Mouse (Mus musculus): ENCODE results near the gene Dnaaf5. TPM values are rescaled to one million over a fixed set of nuclear protein-coding genes. Genes with fewer than 3 reads are reported as not detected.
A peak's percentile ranks its signal among the peaks of the same experiment; 100 is the strongest.

The Dnaaf5 gene
- polyA plus RNA-seq, 1 experiment = 6.7 TPM

GRCm38 (mm10) chr5:139183601-139184000 is 33.6 kb downstream of the Dnaaf5 start:
- 0 out of 2 replicates have a peak, but pooled peaks cover 4% of the 10 kb centered on the region for H3K4me1 ChIP-seq (ENCODE audit: control insufficient read depth, insufficient read depth, low read length)
- H3K4me3 ChIP-seq (ENCODE audit: insufficient read depth, low read length) = no peak overlapping the region
- TF ChIP-seq POLR2A (IDR thresholded peaks at IDR 0.05; ENCODE audit: extremely low read depth, insufficient read depth, low read length) (no peak), CTCF (IDR thresholded peaks at IDR 0.05; ENCODE audit: extremely low read depth, insufficient read depth, low read length) (no peak)
- H3K27ac ChIP-seq (ENCODE audit: insufficient read depth, low read length) = no peak overlapping the region

DNA sequence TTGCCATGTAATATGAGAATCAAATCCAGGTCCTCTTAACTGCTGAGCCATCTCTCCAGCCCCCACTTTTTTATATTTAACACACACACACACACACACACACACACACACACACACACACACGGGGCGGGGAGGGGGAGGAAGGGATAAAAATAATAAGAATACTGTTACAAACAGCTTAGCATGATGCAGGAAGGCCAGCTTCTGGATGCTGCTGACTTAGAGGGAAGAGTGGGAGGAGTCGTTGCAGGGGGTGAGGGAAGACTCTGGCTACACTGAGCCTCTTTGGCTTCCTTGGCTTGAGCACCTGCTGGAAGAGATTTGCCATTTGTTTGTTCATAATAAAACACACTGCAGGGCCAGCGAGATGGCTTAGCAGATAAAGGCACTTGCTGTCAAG is 34.9 kb downstream of the Dnaaf5 start:
- no peak overlapping the region for H3K4me3 ChIP-seq (ENCODE audit: insufficient read depth, low read length)
- 0 out of 2 replicates have a peak overlapping the region, but pooled peaks have one; percentile 12 for H3K27ac ChIP-seq (ENCODE audit: insufficient read depth, low read length)
- H3K4me1 ChIP-seq (ENCODE audit: control insufficient read depth, insufficient read depth, low read length) = 0 out of 2 replicates have a peak, but pooled peaks cover 4% of the 10 kb centered on the region
- TF ChIP-seq POLR2A (IDR thresholded peaks at IDR 0.05; ENCODE audit: extremely low read depth, insufficient read depth, low read length) (no peak), CTCF (IDR thresholded peaks at IDR 0.05; ENCODE audit: extremely low read depth, insufficient read depth, low read length) (no peak)

DNA sequence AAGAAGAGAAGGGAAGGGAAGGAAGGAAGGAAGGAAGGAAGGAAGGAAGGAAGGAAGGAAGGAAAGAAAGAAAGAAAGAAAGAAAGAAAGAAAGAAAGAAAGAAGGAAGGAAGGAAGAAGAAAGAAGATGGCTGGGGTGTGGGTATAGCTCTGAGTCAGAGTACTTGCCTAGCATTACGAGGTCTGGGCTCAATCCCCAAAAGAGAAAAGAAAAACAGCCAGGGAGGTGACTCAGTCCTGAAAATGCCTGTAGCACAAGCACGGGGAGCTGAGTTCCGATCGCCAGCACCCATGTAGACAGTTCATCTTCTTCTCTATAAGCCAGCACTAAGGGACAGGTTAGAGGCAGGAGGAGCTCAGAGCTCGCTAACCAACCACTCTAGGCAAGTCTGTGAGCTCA is 39.7 kb downstream of the Dnaaf5 start:
- Histone ChIP-seq H3K4me1 (ENCODE audit: control insufficient read depth, insufficient read depth, low read length) (peaks cover 3% of the 10 kb centered on the region), H3K4me3 (ENCODE audit: insufficient read depth, low read length) (no peak overlapping the region), H3K27ac (ENCODE audit: insufficient read depth, low read length) (no peak overlapping the region)
- no peak for TF ChIP-seq CTCF (IDR thresholded peaks at IDR 0.05; ENCODE audit: extremely low read depth, insufficient read depth, low read length)
- no peak for TF ChIP-seq POLR2A (IDR thresholded peaks at IDR 0.05; ENCODE audit: extremely low read depth, insufficient read depth, low read length)

DNA sequence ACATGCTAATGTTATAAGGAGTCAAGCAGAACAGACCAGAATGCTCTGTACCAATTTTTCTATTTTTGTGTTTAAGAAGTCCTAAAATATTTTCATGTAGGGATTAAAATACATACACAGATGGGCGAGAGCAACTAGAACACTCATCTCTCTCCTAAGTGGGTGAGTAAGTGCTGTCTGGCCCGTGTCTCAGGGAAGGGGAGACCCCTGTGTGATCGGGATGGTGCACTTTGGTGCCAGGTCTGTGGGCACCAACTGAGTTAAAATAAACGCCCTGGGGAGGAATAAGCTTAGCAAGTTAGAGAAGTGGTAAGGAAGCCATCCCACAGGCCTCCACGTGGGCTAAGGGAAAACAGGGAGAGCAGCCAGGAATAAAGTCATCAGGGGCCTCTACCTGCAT is 40.9 kb downstream of the Dnaaf5 start:
- H3K27ac ChIP-seq (ENCODE audit: insufficient read depth, low read length) = no peak overlapping the region
- H3K4me1 ChIP-seq (ENCODE audit: control insufficient read depth, insufficient read depth, low read length) = peaks cover 2% of the 10 kb centered on the region
- TF ChIP-seq POLR2A (IDR thresholded peaks at IDR 0.05; ENCODE audit: extremely low read depth, insufficient read depth, low read length) = no peak
- no peak for TF ChIP-seq CTCF (IDR thresholded peaks at IDR 0.05; ENCODE audit: extremely low read depth, insufficient read depth, low read length)
- no peak overlapping the region for H3K4me3 ChIP-seq (ENCODE audit: insufficient read depth, low read length)

GRCm38 (mm10) chr5:139198779-139199178 is 48.8 kb downstream of the Dnaaf5 start:
- no peak overlapping the region for H3K27ac ChIP-seq (ENCODE audit: insufficient read depth, low read length)
- TF ChIP-seq POLR2A (IDR thresholded peaks at IDR 0.05; ENCODE audit: extremely low read depth, insufficient read depth, low read length) (no peak), CTCF (IDR thresholded peaks at IDR 0.05; ENCODE audit: extremely low read depth, insufficient read depth, low read length) (no peak)
- H3K4me1 ChIP-seq (ENCODE audit: control insufficient read depth, insufficient read depth, low read length) = peaks cover 11% of the 10 kb centered on the region
- no peak overlapping the region for H3K4me3 ChIP-seq (ENCODE audit: insufficient read depth, low read length)

- TF ChIP-seq POLR2A (IDR thresholded peaks at IDR 0.05; ENCODE audit: extremely low read depth, insufficient read depth, low read length) = no peak
- TF ChIP-seq CTCF (IDR thresholded peaks at IDR 0.05; ENCODE audit: extremely low read depth, insufficient read depth, low read length) = no peak
- H3K27ac ChIP-seq (ENCODE audit: insufficient read depth, low read length) = peak overlapping the region; percentile 91
Observed at GRCm38 (mm10) chr5:139199636-139199994, 49.6 kb downstream of the Dnaaf5 start.

DNA sequence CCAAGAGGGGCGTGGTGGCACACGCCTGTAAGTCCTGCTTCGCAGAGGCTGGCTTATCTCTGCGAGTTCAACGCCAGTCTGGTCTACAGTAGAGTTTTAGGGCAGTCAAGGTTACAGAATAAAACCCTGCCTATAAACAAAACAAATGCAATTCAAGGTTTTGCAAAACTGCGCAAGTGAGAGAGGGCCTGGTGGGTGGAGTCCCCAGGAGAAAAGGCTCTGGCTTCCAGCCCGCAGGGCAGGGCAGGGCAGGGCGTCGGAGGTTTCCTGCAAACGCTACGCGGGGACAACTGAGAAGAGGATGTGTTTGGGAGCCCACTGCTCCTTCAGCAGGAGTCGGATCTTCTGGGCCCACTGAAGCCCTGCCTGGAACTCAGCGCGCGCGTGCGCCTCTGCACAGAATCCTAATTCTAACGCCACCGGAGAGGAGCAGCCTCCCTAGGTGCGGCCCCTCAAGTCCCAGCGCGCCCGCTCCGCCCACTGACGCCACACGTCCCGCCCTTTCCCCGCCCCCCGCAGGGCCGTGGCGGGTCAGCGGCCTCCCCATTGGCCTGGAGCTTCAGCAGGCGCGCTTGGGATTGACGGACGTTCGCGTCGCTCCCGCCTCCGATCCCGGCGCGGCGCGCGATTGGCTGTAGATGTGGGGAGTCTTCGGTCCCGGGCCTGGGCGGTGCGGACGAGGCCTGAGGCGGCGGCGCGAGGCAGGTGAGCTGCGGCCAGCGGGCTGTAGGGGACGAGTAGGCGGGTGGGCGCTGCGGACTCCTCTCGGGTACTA is 50.2 kb downstream of the Dnaaf5 start, which contains the start of gene Sun1:
Sun1 (plus strand) TSS at position 643 of the 775 bp plus-strand sequence.
- H3K4me3 ChIP-seq (ENCODE audit: insufficient read depth, low read length) = peak within 1 kb of the TSS; percentile 63
- no peak for TF ChIP-seq CTCF (IDR thresholded peaks at IDR 0.05; ENCODE audit: extremely low read depth, insufficient read depth, low read length)
- peak; percentile 81 for TF ChIP-seq POLR2A (IDR thresholded peaks at IDR 0.05; ENCODE audit: extremely low read depth, insufficient read depth, low read length)
- peak within 1 kb of the TSS; percentile 91 for H3K27ac ChIP-seq (ENCODE audit: insufficient read depth, low read length)
- peaks cover 14% of the 10 kb centered on the region for H3K4me1 ChIP-seq (ENCODE audit: control insufficient read depth, insufficient read depth, low read length)

More at GRCm38 (mm10) chr5:139199636-139199994, 49.6 kb downstream of the Dnaaf5 start:
- Histone ChIP-seq H3K4me1 (ENCODE audit: control insufficient read depth, insufficient read depth, low read length) (peaks cover 11% of the 10 kb centered on the region), H3K4me3 (ENCODE audit: insufficient read depth, low read length) (peak overlapping the region; percentile 63)

DNA sequence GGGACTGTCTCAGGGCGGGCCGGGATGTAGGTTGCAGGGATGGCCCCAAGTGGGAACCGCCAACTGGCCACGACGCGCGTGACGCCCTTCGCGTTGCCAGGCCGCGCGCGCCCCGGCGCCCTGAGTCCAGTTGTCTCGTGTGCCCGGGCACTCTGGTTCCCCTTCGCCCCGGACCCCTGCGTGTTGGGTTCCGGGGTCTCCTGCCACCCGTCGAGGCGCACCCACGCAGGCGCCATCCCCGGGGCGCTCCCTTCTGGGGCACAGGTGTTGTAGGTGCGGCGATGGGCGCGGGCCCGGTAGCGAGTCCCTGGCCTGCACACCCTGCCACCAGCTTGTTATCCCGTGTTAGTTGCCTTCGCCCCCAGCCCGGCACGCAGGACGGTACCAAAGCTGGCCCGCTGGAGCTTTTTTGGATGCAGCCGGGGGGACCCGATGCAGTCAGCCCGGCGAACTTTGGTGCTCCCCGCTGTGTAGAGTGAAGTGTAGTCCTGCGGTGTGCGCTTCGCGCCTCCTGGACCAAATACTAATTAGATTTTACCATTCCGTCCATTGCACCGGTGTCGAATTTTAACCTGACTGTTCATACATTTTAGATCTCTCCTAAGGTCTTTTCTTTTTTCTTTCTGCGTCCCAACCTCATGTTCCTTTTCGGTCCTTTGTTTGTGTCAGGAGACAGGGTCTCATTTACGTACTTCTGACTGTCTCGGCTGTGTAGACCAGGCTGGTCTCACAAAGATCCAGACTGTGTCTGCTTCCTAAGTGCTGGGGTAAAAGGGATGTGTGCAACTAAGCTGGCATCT is 50.9 kb downstream of the Dnaaf5 start:
- TF ChIP-seq POLR2A (IDR thresholded peaks at IDR 0.05; ENCODE audit: extremely low read depth, insufficient read depth, low read length) (no peak), CTCF (IDR thresholded peaks at IDR 0.05; ENCODE audit: extremely low read depth, insufficient read depth, low read length) (no peak)
- peaks cover 17% of the 10 kb centered on the region for H3K4me1 ChIP-seq (ENCODE audit: control insufficient read depth, insufficient read depth, low read length)
- peak overlapping the region; percentile 63 for H3K4me3 ChIP-seq (ENCODE audit: insufficient read depth, low read length)
- peak overlapping the region; percentile 90 for H3K27ac ChIP-seq (ENCODE audit: insufficient read depth, low read length)

GRCm38 (mm10) chr5:139202127-139202526 is 52.1 kb downstream of the Dnaaf5 start:
- no peak overlapping the region for H3K27ac ChIP-seq (ENCODE audit: insufficient read depth, low read length)
- TF ChIP-seq POLR2A (IDR thresholded peaks at IDR 0.05; ENCODE audit: extremely low read depth, insufficient read depth, low read length) (no peak), CTCF (IDR thresholded peaks at IDR 0.05; ENCODE audit: extremely low read depth, insufficient read depth, low read length) (no peak)
- H3K4me3 ChIP-seq (ENCODE audit: insufficient read depth, low read length) = peak overlapping the region; percentile 63

More at GRCm38 (mm10) chr5:139202127-139202526, 52.1 kb downstream of the Dnaaf5 start:
- H3K4me1 ChIP-seq (ENCODE audit: control insufficient read depth, insufficient read depth, low read length) = peaks cover 17% of the 10 kb centered on the region

Measured in cortical plate, adult 2 months (tissue).